29 mouse cellular contexts compared by ENCODE assay signal in genomic region chr12:71628796-71629195, GRCm38 (mm10).
DNase-seq lines count a peak whose midpoint lies in the region; ATAC-seq lines count a peak whose summit lies in the region.
"Had no signal": no experiment of that assay in that cellular context is flagged by ENCODE, and none has a peak within 500 bp of the region (broad histone marks: within the 10 kb centered on the region; RNA-seq: fewer than 3 reads in every experiment).

No protein-coding gene starts in this region.

- H3K27me3 ChIP-seq in neural tube, embryonic 13.5 days: no peaks in the 10 kb centered on the region
- H3K27me3 ChIP-seq in embryonic facial prominence, embryonic 14.5 days (replicated peaks; ENCODE audit: control insufficient read depth, insufficient read depth, low read length): no peaks in the 10 kb centered on the region
- H3K27me3 ChIP-seq: embryonic facial prominence, embryonic 12.5 days; forebrain, embryonic 12.5 days; limb, embryonic 13.5 days; liver, embryonic 12.5 days; neural tube, embryonic 12.5 days had no signal

- no peak overlapping the region for H3K4me3 ChIP-seq in neural tube, embryonic 13.5 days
- no peak overlapping the region for H3K4me3 ChIP-seq in embryonic facial prominence, embryonic 14.5 days (ENCODE audit: low read depth, low read length)
- H3K4me3 ChIP-seq: embryonic facial prominence, embryonic 12.5 days; erythroblast, embryonic 14.5 days; forebrain, embryonic 12.5 days; hindbrain, embryonic 10.5 days; limb, embryonic 13.5 days; liver, embryonic 12.5 days; neural tube, embryonic 12.5 days had no signal

- no peak overlapping the region for H3K4me2 ChIP-seq in neural tube, embryonic 13.5 days
- H3K4me2 ChIP-seq in embryonic facial prominence, embryonic 14.5 days (ENCODE audit: low read depth, low read length): no peak overlapping the region
- H3K4me2 ChIP-seq: embryonic facial prominence, embryonic 12.5 days; forebrain, embryonic 12.5 days; limb, embryonic 13.5 days; liver, embryonic 12.5 days; midbrain, embryonic 11.5 days; neural tube, embryonic 12.5 days had no signal

- ATAC-seq in neural tube, embryonic 13.5 days (ENCODE audit: low read depth): no peak
- no peak for ATAC-seq in embryonic facial prominence, embryonic 14.5 days (ENCODE audit: low read depth)
- ATAC-seq: hindbrain, postnatal 0 days; intestine, postnatal 0 days; liver, embryonic 12.5 days; liver, postnatal 0 days; midbrain, embryonic 16.5 days had no signal

- no peaks in the 10 kb centered on the region for H3K36me3 ChIP-seq in neural tube, embryonic 13.5 days
- no peaks in the 10 kb centered on the region for H3K36me3 ChIP-seq in embryonic facial prominence, embryonic 14.5 days (ENCODE audit: control insufficient read depth, insufficient read depth, low read length)
- H3K36me3 ChIP-seq: embryonic facial prominence, embryonic 12.5 days; forebrain, embryonic 12.5 days; G1E; hindbrain, embryonic 10.5 days; limb, embryonic 13.5 days; liver, embryonic 12.5 days; neural tube, embryonic 12.5 days had no signal

- no peaks in the 10 kb centered on the region for H3K9me3 ChIP-seq in neural tube, embryonic 13.5 days
- H3K9me3 ChIP-seq in embryonic facial prominence, embryonic 14.5 days (ENCODE audit: control insufficient read depth, low read length): no peaks in the 10 kb centered on the region
- H3K9me3 ChIP-seq: embryonic facial prominence, embryonic 12.5 days; forebrain, embryonic 12.5 days; G1E; hindbrain, embryonic 10.5 days; limb, embryonic 13.5 days; liver, embryonic 12.5 days; neural tube, embryonic 12.5 days had no signal

- H3K4me1 ChIP-seq in neural tube, embryonic 13.5 days (replicated peaks): peaks cover 38% of the 10 kb centered on the region
- H3K4me1 ChIP-seq in embryonic facial prominence, embryonic 14.5 days (ENCODE audit: control insufficient read depth, insufficient read depth, low read length): peaks cover 27% of the 10 kb centered on the region
- H3K4me1 ChIP-seq: liver, embryonic 12.5 days had no signal

- WGBS in neural tube, embryonic 13.5 days: 87% methylated on average over 10 of the region's 10 CpGs
- 78% methylated on average over 10 of the region's 10 CpGs for WGBS in embryonic facial prominence, embryonic 14.5 days

- H3K9ac ChIP-seq in neural tube, embryonic 13.5 days: no peak overlapping the region
- no peak overlapping the region for H3K9ac ChIP-seq in embryonic facial prominence, embryonic 14.5 days (ENCODE audit: low read depth, low read length)
- H3K9ac ChIP-seq: embryonic facial prominence, embryonic 12.5 days; forebrain, embryonic 12.5 days; limb, embryonic 13.5 days; liver, embryonic 12.5 days; liver, postnatal 0 days; neural tube, embryonic 12.5 days had no signal

- peak; percentile 70 to 89 for DNase-seq in adrenal gland, adult (ENCODE audit: inconsistent age in 2 of 2, low spot score in 1 of 2)
- DNase-seq in adrenal gland, adult 18-20 months (ENCODE audit: low spot score in 2 of 2): no peak
- DNase-seq in heart, adult 11 months: peak; percentile 50
- no peak for DNase-seq in heart, adult 9 months (ENCODE audit: low spot score in 2 of 2)
- DNase-seq in neural tube, embryonic 10.5 days (ENCODE audit: extremely low spot score, low spot score): no peak
- DNase-seq in embryonic facial prominence, embryonic 14.5 days (ENCODE audit: low spot score): peak; percentile 29
- DNase-seq in urinary bladder, adult 18-20 months (ENCODE audit: low spot score in 2 of 2): no peak
- DNase-seq: cerebellum, adult 11 months; cerebellum, postnatal 36 days; heart, postnatal 14 days; kidney, adult 9 months; kidney, postnatal 10 days; layer of hippocampus, adult 9-11 months; liver, postnatal 0 days; lung, postnatal 36 days; thymus, postnatal 14 days had no signal

- peak overlapping the region; percentile 18; the same call in 1 of the 2 replicates for H3K27ac ChIP-seq in neural tube, embryonic 13.5 days (replicated peaks)
- no peak overlapping the region; the same call in 1 of the 2 replicates for H3K27ac ChIP-seq in embryonic facial prominence, embryonic 14.5 days (replicated peaks; ENCODE audit: low read depth, low read length)
- H3K27ac ChIP-seq: embryonic facial prominence, embryonic 12.5 days; forebrain, embryonic 12.5 days; hindbrain, embryonic 10.5 days; hindbrain, postnatal 0 days; limb, embryonic 13.5 days; liver, embryonic 12.5 days; neural tube, embryonic 12.5 days had no signal

Comparison
In these comparisons a context has a peak if more than half of its experiments do, and no peak if none do; other contexts are left out.
1. DNase-seq: peak in adrenal gland, adult (2 of 2), heart, adult 11 months (single experiment) and embryonic facial prominence, embryonic 14.5 days (single experiment); none in adrenal gland, adult 18-20 months (0 of 2), heart, adult 9 months (0 of 2), neural tube, embryonic 10.5 days (single experiment) and urinary bladder, adult 18-20 months (0 of 2).